Mouse (Mus musculus) liver, embryonic 14.5 days (tissue): ENCODE results near the gene Rab6b. TPM values are rescaled to one million over a fixed set of nuclear protein-coding genes. Genes with fewer than 3 reads are reported as not detected.

Source experiments
- ATAC-seq: fragments of 200-750 bp; cut with Nextera tagmentation; 2 replicates; pipeline ENCODE4 v1.8.0; 2017; ENCODE audit warnings: moderate number of reproducible peaks, mild to moderate bottlenecking, moderate library complexity; ENCODE audit not compliant: insufficient read depth
- DNase-seq, 3 experiments: peaks; one replicate each; pipeline ENCODE4 v3.0.0-alpha.2; 2012 to 2013; ENCODE audit warnings: low read depth in 3 of 3, low spot score in 3 of 3
- H3K27ac ChIP-seq: fragments of 300-500 bp; sonication (generic); 2 replicates; pipeline ENCODE4 v1.5.1; 2014; ENCODE audit warnings: moderate library complexity, mild to moderate bottlenecking, control low read depth, inconsistent platforms
- H3K27me3 ChIP-seq: fragments of 300-500 bp; sonication (generic); 2 replicates; pipeline ENCODE4 v1.6.1; 2014; ENCODE audit warnings: mild to moderate bottlenecking, low read length, moderate library complexity; ENCODE audit not compliant: control insufficient read depth, insufficient read depth
- H3K36me3 ChIP-seq: fragments of 300-500 bp; sonication (generic); replicated peaks from 2 replicates; pipeline ENCODE4 v1.6.1; 2014; ENCODE audit warnings: low read depth; ENCODE audit not compliant: control insufficient read depth, insufficient read depth
- H3K4me1 ChIP-seq, 2 experiments: fragments of 200-500 bp in 1 of 2; fragments of 300-500 bp in 1 of 2; sonication (generic) in 1 of 2; replicated peaks; 2 replicates each; pipeline ENCODE4 v1.6.1; 2012 to 2014; ENCODE audit warnings: antibody characterized with exemption in 1 of 2, inconsistent platforms in 1 of 2, low read length in 1 of 2; ENCODE audit not compliant: control insufficient read depth in 2 of 2, insufficient read depth in 2 of 2
- H3K4me2 ChIP-seq: fragments of 300-500 bp; sonication (generic); 2 replicates; pipeline ENCODE4 v1.6.1; 2014; ENCODE audit warnings: low read depth, mild to moderate bottlenecking, control low read depth, moderate library complexity
- H3K4me3 ChIP-seq, 2 experiments: fragments of 200-500 bp in 1 of 2; fragments of 300-500 bp in 1 of 2; sonication (generic) in 1 of 2; 2 replicates each; pipeline ENCODE4 v1.5.1; 2012 to 2014; ENCODE audit warnings: low read depth in 2 of 2, low read length in 2 of 2, mild to moderate bottlenecking in 2 of 2, control low read depth in 1 of 2, inconsistent platforms in 1 of 2, moderate library complexity in 1 of 2; ENCODE audit not compliant: insufficient read depth in 1 of 2
- H3K9ac ChIP-seq: fragments of 300-500 bp; sonication (generic); replicated peaks from 2 replicates; pipeline ENCODE4 v1.6.1; 2014; ENCODE audit warnings: mild to moderate bottlenecking, control low read depth, moderate library complexity
- H3K9me3 ChIP-seq: fragments of 300-500 bp; sonication (generic); 2 replicates; pipeline ENCODE4 v1.6.1; 2016; ENCODE audit warnings: low read length, mixed read lengths; ENCODE audit not compliant: control insufficient read depth
- CTCF ChIP-seq: IDR thresholded peaks from 2 replicates; pipeline ENCODE4 v1.5.1; 2016; ENCODE audit warnings: antibody characterized with exemption, low read depth, control low read depth
- EP300 ChIP-seq: IDR thresholded peaks from 2 replicates; pipeline ENCODE4 v1.6.1; 2016; ENCODE audit warnings: antibody characterized with exemption, low read depth
- WGBS: fragments of 180-500 bp; shearing (Covaris S2); extraction: QIAGEN DNeasy Blood & Tissue Kit; methylation state at CpG from one replicate; pipeline ENCODE4 v1.1.7; 2014; ENCODE audit not compliant: insufficient replicate concordance; 5-methylcytosine and 5-hydroxymethylcytosine counted together
- polyA plus RNA-seq, 2 experiments: library from polyadenylated mRNA; depleted of rRNA in 1 of 2; stranded (reverse) in 1 of 2; unstranded in 1 of 2; fragments of >200 nt; fragmentation: Nextera tagmentation in 1 of 2; extraction: Ambion mirVana in 1 of 2; gene quantifications; 2 replicates each; pipeline versions ENCODE4 v1.2.1 to v1.2.3; 2012 to 2014

Rab6b gene
- polyA plus RNA-seq, 2 experiments, result 0.11 TPM; not detected in 1

- no peak overlapping the region for H3K27ac ChIP-seq
- no peaks in the 10 kb centered on the region for H3K9me3 ChIP-seq
- WGBS, result 78% methylated on average over 3 of the region's 3 CpGs
- no peak overlapping the region for H3K9ac ChIP-seq
- no peak overlapping the region for H3K4me3 ChIP-seq
- TF ChIP-seq CTCF (no peak), EP300 (no peak)
- no peaks in the 10 kb centered on the region for H3K36me3 ChIP-seq
- no peak overlapping the region for H3K4me2 ChIP-seq
- H3K27me3 ChIP-seq, result no peaks in the 10 kb centered on the region
- no peaks in the 10 kb centered on the region; a peak in 1 of 4 replicates for H3K4me1 ChIP-seq
- ATAC-seq (no peak), DNase-seq (no peak)
These were observed 31.4 kb upstream of the Rab6b start for GRCm38 (mm10) chr9:103080211-103080610.

- ATAC-seq (no peak), DNase-seq (no peak)
- H3K4me2 ChIP-seq, result no peak overlapping the region
- no peak overlapping the region for H3K4me3 ChIP-seq
- H3K27ac ChIP-seq, result no peak overlapping the region
- no peak for TF ChIP-seq CTCF
- TF ChIP-seq EP300, result no peak
- H3K36me3 ChIP-seq, result no peaks in the 10 kb centered on the region
- no peak overlapping the region for H3K9ac ChIP-seq
- H3K27me3 ChIP-seq, result no peaks in the 10 kb centered on the region
- WGBS, result 46% methylated on average over 8 of the region's 8 CpGs
- no peaks in the 10 kb centered on the region for H3K9me3 ChIP-seq
- no peaks in the 10 kb centered on the region; a peak in 1 of 4 replicates for H3K4me1 ChIP-seq
These were observed 29.2 kb upstream of the Rab6b start for GRCm38 (mm10) chr9:103082246-103082975.

DNA sequence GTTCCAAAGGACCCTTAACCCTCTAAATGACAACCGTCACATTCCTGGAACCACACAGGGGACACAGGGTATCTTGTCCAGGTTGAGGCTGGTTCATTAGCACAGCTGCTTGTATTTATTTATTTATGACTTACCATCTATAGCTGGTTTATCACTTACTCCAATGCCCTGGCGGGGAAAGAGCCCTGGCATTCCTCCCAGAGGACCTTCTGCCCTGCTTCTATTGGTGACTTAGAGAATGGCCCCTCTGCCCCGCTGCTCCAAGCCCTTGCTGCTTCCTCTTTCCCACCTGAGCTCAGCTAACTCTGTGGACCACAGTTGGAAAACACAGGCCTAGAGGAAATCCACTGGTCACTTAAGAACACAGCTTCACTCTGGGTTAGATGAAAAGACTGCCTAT, 28.2 kb upstream of the Rab6b start:
- Histone ChIP-seq H3K4me1 (no peaks in the 10 kb centered on the region), H3K9me3 (no peaks in the 10 kb centered on the region), H3K27ac (no peak overlapping the region), H3K27me3 (no peaks in the 10 kb centered on the region), H3K9ac (no peak overlapping the region), H3K4me3 (no peak overlapping the region), H3K4me2 (no peak overlapping the region), H3K36me3 (no peaks in the 10 kb centered on the region)
- DNase-seq, result no peak
- no peak for ATAC-seq
- TF ChIP-seq CTCF (no peak), EP300 (no peak)
- WGBS, result 49% methylated on average over 3 of the region's 3 CpGs

DNA sequence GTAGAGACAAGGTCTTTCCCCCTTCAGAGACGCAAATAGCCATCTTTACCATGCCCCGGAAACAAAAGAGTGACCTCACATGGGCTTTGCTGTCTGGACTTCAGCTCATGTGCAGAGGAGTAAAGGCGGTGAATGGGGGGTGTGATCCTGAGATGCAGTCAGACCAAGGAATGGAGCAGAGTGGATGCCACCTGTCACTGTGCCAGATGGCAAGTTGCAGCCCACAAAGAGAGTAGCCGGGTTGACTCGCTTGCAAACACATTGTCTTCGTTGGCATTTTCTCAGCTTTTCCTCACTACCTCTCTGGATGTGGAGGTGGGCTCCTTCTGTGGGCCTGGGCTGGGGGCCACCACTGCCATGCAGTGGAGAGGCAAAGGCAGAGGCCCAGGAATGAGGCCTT, 24.9 kb upstream of the Rab6b start:
- Histone ChIP-seq H3K27me3 (no peaks in the 10 kb centered on the region), H3K27ac (no peak overlapping the region), H3K4me3 (no peak overlapping the region), H3K9me3 (no peaks in the 10 kb centered on the region), H3K36me3 (no peaks in the 10 kb centered on the region), H3K9ac (no peak overlapping the region), H3K4me1 (peaks cover 2 to 15% of the 10 kb centered on the region in 2 experiments; a peak in 3 of 4 replicates), H3K4me2 (no peak overlapping the region)
- no peak for TF ChIP-seq EP300
- no peak for TF ChIP-seq CTCF
- ATAC-seq, result no peak
- DNase-seq, result no peak
- 75% methylated on average over 6 of the region's 6 CpGs for WGBS

- Histone ChIP-seq H3K9me3 (no peaks in the 10 kb centered on the region), H3K4me1 (peaks cover 2 to 15% of the 10 kb centered on the region in 2 experiments; a peak in 3 of 4 replicates), H3K27ac (no peak overlapping the region), H3K4me3 (no peak overlapping the region), H3K9ac (no peak overlapping the region), H3K4me2 (no peak overlapping the region), H3K36me3 (no peaks in the 10 kb centered on the region), H3K27me3 (no peaks in the 10 kb centered on the region)
- DNase-seq (no peak), ATAC-seq (no peak)
- no peak for TF ChIP-seq CTCF
- TF ChIP-seq EP300, result no peak
- 57% methylated on average over 8 of the region's 8 CpGs for WGBS
These were observed 24.3 kb upstream of the Rab6b start for GRCm38 (mm10) chr9:103087301-103087700.
